Mouse (Mus musculus) cortical plate, adult 2 months (tissue): ENCODE results near the gene Larp4b.

Source experiments
- CTCF ChIP-seq: fragments of 200-500 bp; IDR thresholded peaks from 2 replicates; pipeline ENCODE4 v1.5.1; 2011; ENCODE audit warnings: mild to moderate bottlenecking, control low read depth, low read length; ENCODE audit not compliant: insufficient read depth; ENCODE audit errors: extremely low read depth
- POLR2A ChIP-seq: fragments of 200-500 bp; IDR thresholded peaks from 2 replicates; pipeline ENCODE4 v1.6.1; 2011; ENCODE audit warnings: mild to moderate bottlenecking, low read length, control low read depth; ENCODE audit not compliant: insufficient read depth; ENCODE audit errors: extremely low read depth

- TF ChIP-seq POLR2A (no peak), CTCF (no peak)
Measured at GRCm38 (mm10) chr13:9149473-9150217, 56.0 kb downstream of the Larp4b start.
